In the genomic region with DNA sequence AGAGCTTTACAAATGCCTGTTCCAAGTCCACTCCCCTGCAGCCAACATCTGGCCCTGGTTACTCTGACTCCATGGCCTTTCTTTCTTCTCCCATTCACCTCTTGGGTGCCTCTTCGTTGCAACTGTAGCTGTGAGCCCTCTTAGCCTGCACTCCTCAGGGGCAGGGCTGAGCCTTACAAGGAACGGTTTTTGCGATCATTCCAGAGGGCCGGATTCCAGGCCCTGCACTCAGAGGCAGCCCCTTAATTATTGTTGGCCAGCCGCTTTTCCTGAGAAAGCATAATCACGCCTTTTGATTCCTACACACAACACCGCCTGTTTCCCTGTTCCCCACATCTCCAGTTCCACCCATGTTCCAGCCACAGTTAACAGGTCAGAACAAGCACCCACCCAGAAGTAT, we compare ENCODE assay signal across 11 mouse cellular contexts. TPM values are rescaled to one million over a fixed set of nuclear protein-coding genes. Genes with fewer than 3 reads are reported as not detected.
A peak's percentile ranks its signal among the peaks of the same experiment; 100 is the strongest.
DNase-seq lines count a peak whose midpoint lies in the region; ATAC-seq lines count a peak whose summit lies in the region.
"Had no signal": no experiment of that assay in that cellular context is flagged by ENCODE, and none has a peak within 500 bp of the region (broad histone marks: within the 10 kb centered on the region; RNA-seq: fewer than 3 reads in every experiment).

No protein-coding gene starts in this region.

- intact Hi-C loops in heart, postnatal 14 days (cut with DNase I) = no loop called here

- peak; percentile 83 for ATAC-seq in limb, embryonic 15.5 days (ENCODE audit: insufficient number of reproducible peaks, low FRiP score, low TSS enrichment, low read depth)
- ATAC-seq in liver, embryonic 12.5 days = no peak

- no peaks in the 10 kb centered on the region for H3K27me3 ChIP-seq in limb, embryonic 15.5 days
- no peaks in the 10 kb centered on the region for H3K27me3 ChIP-seq in liver, embryonic 12.5 days (replicated peaks)
- H3K27me3 ChIP-seq: liver, embryonic 13.5 days had no signal

- H3K4me3 ChIP-seq in limb, embryonic 15.5 days = no peak overlapping the region
- no peak overlapping the region for H3K4me3 ChIP-seq in liver, embryonic 12.5 days
- H3K4me3 ChIP-seq: liver, embryonic 13.5 days had no signal

- WGBS in limb, embryonic 15.5 days = 18% methylated on average over 7 of the region's 7 CpGs
- WGBS in liver, embryonic 12.5 days (ENCODE audit: insufficient replicate concordance) = 78% methylated on average over 7 of the region's 7 CpGs

- H3K9me3 ChIP-seq in limb, embryonic 15.5 days = no peaks in the 10 kb centered on the region
- no peaks in the 10 kb centered on the region for H3K9me3 ChIP-seq in liver, embryonic 12.5 days (replicated peaks)
- H3K9me3 ChIP-seq: liver, embryonic 13.5 days had no signal

- no peak overlapping the region for H3K9ac ChIP-seq in limb, embryonic 15.5 days
- no peak overlapping the region for H3K9ac ChIP-seq in liver, embryonic 12.5 days
- H3K9ac ChIP-seq: liver, embryonic 13.5 days had no signal

- H3K36me3 ChIP-seq in limb, embryonic 15.5 days = peaks cover 9% of the 10 kb centered on the region; the same call in 1 of the 2 replicates
- no peaks in the 10 kb centered on the region for H3K36me3 ChIP-seq in liver, embryonic 12.5 days
- H3K36me3 ChIP-seq: liver, embryonic 13.5 days had no signal

- peak overlapping the region; percentile 86 for H3K27ac ChIP-seq in limb, embryonic 15.5 days
- H3K27ac ChIP-seq in liver, embryonic 12.5 days = no peak overlapping the region
- H3K27ac ChIP-seq: liver, embryonic 13.5 days had no signal

- H3K4me1 ChIP-seq in limb, embryonic 15.5 days = peaks cover 87% of the 10 kb centered on the region
- 0 out of 2 replicates have a peak, but pooled peaks cover 12% of the 10 kb centered on the region for H3K4me1 ChIP-seq in liver, embryonic 12.5 days

- H3K4me2 ChIP-seq in limb, embryonic 15.5 days = no peak overlapping the region
- H3K4me2 ChIP-seq in liver, embryonic 12.5 days = no peak overlapping the region
- H3K4me2 ChIP-seq: liver, embryonic 13.5 days had no signal

- DNase-seq in kidney, adult 18-20 months = peak; percentile 37
- DNase-seq in kidney, adult 9 months = no peak
- peak; percentile 82 for DNase-seq in fibroblast of lung, adult 2 months (ENCODE audit: low read depth)
- DNase-seq in heart, postnatal 14 days = peak; percentile 62 to 68
- no peak for DNase-seq in right cerebral cortex, postnatal 36 days (ENCODE audit: low spot score in 2 of 2)
- no peak for DNase-seq in thymus, postnatal 0 days (ENCODE audit: low spot score)
- DNase-seq: B cell, adult 2 months; cerebellum, postnatal 14 days; liver, embryonic 13.5 days had no signal

RNA-seq across cellular contexts. Expression of gene Creb3l2, which starts 17.6 kb away (rescaled TPM):
- total RNA-seq in heart, postnatal 14 days (2021) = 10 to 100 TPM; 27.4 to 29.5 TPM
- polyA plus RNA-seq in limb, embryonic 15.5 days (2015; fragmentation: Nextera tagmentation; extraction: Ambion mirVana) = 29.9 and 35.0 TPM in 2 replicates
- 5.0 and 5.1 TPM in 2 replicates for polyA plus RNA-seq in liver, embryonic 12.5 days (2016; fragmentation: Nextera tagmentation; extraction: Ambion mirVana)
- polyA plus RNA-seq in thymus, postnatal 0 days (2015; fragmentation: Nextera tagmentation; extraction: Ambion mirVana) = 6.2 and 6.6 TPM in 2 replicates

Comparison
In these comparisons a context has a peak if more than half of its experiments do, and no peak if none do; other contexts are left out.
1. DNase-seq: peak in kidney, adult 18-20 months (single experiment), fibroblast of lung, adult 2 months (single experiment) and heart, postnatal 14 days (2 of 2); none in kidney, adult 9 months (single experiment), right cerebral cortex, postnatal 36 days (0 of 2) and thymus, postnatal 0 days (single experiment).